Mouse (Mus musculus): ENCODE results near the gene Clns1a.

Gene Clns1a

GRCm38 (mm10) chr7:97728666-97729614, 32.5 kb downstream of the Clns1a start:
- DNase-seq (ENCODE audit: low read depth): no peak

- no peak for DNase-seq (ENCODE audit: low read depth)
Observed at GRCm38 (mm10) chr7:97730427-97730826, 34.0 kb downstream of the Clns1a start.

GRCm38 (mm10) chr7:97733606-97734005, 37.2 kb downstream of the Clns1a start:
- no peak for DNase-seq (ENCODE audit: low read depth)

GRCm38 (mm10) chr7:97735021-97735420, 38.6 kb downstream of the Clns1a start:
- no peak for DNase-seq (ENCODE audit: low read depth)

GRCm38 (mm10) chr7:97735886-97736420, 39.5 kb downstream of the Clns1a start:
- no peak for DNase-seq (ENCODE audit: low read depth)

- no peak for DNase-seq (ENCODE audit: low read depth)
Observed at GRCm38 (mm10) chr7:97737256-97737637, 40.8 kb downstream of the Clns1a start.

- no peak for DNase-seq (ENCODE audit: low read depth)
Observed at GRCm38 (mm10) chr7:97737638-97738456, 41.4 kb downstream of the Clns1a start, which contains the start of gene Aqp11. Aqp11 (minus strand) TSS chr7:97738289.

- no peak for DNase-seq (ENCODE audit: low read depth)
Observed at GRCm38 (mm10) chr7:97740948-97741347, 44.5 kb downstream of the Clns1a start.

- no peak for DNase-seq (ENCODE audit: low read depth)
Observed at GRCm38 (mm10) chr7:97741756-97742291, 45.4 kb downstream of the Clns1a start.

- DNase-seq (ENCODE audit: low read depth): no peak
Observed at GRCm38 (mm10) chr7:97745299-97745698, 48.9 kb downstream of the Clns1a start.

- DNase-seq (ENCODE audit: low read depth): no peak
Observed at GRCm38 (mm10) chr7:97747176-97747707, 50.8 kb downstream of the Clns1a start.

- DNase-seq (ENCODE audit: low read depth): peak; percentile 70
Observed at GRCm38 (mm10) chr7:97747787-97748497, 51.5 kb downstream of the Clns1a start.

- DNase-seq (ENCODE audit: low read depth): no peak
Observed at GRCm38 (mm10) chr7:97748527-97749206, 52.2 kb downstream of the Clns1a start.

- no peak for DNase-seq (ENCODE audit: low read depth)
Observed at GRCm38 (mm10) chr7:97749207-97750190, 53.1 kb downstream of the Clns1a start.

GRCm38 (mm10) chr7:97756967-97757881, 60.8 kb downstream of the Clns1a start:
- DNase-seq (ENCODE audit: low read depth): no peak

- DNase-seq (ENCODE audit: low read depth): no peak
Observed at GRCm38 (mm10) chr7:97764591-97764990, 68.2 kb downstream of the Clns1a start.

GRCm38 (mm10) chr7:97765181-97765962, 68.9 kb downstream of the Clns1a start:
- DNase-seq (ENCODE audit: low read depth): peak; percentile 66

GRCm38 (mm10) chr7:97765963-97766347, 69.5 kb downstream of the Clns1a start:
- DNase-seq (ENCODE audit: low read depth): no peak
